Mouse (Mus musculus) erythroid progenitor cell, adult 5-6 weeks (primary cell): ENCODE results near the gene Plekha6. TPM values are rescaled to one million over a fixed set of nuclear protein-coding genes. Genes with fewer than 3 reads are reported as not detected.

Experiments
- ATAC-seq: replicated peaks from 2 replicates; pipeline ENCODE4 v1.8.0; 2016; ENCODE audit warnings: moderate number of reproducible peaks, mild to moderate bottlenecking, moderate TSS enrichment, inconsistent platforms; ENCODE audit not compliant: poor library complexity, low FRiP score, severe bottlenecking
- total RNA-seq, 2 experiments: library from RNA; stranded (forward) in 1 of 2; stranded (reverse) in 1 of 2; fragments of 150-400 nt in 1 of 2; fragments of 186-747, 209-891 nt in 1 of 2; gene quantifications; 2 replicates each; pipeline versions ENCODE4 v1.2.3 to v1.2.4; 2015 to 2017; ENCODE audit warnings: low replicate concordance in 2 of 2

Plekha6 gene
- total RNA-seq, 2 experiments from 2014 or later = not detected

DNA sequence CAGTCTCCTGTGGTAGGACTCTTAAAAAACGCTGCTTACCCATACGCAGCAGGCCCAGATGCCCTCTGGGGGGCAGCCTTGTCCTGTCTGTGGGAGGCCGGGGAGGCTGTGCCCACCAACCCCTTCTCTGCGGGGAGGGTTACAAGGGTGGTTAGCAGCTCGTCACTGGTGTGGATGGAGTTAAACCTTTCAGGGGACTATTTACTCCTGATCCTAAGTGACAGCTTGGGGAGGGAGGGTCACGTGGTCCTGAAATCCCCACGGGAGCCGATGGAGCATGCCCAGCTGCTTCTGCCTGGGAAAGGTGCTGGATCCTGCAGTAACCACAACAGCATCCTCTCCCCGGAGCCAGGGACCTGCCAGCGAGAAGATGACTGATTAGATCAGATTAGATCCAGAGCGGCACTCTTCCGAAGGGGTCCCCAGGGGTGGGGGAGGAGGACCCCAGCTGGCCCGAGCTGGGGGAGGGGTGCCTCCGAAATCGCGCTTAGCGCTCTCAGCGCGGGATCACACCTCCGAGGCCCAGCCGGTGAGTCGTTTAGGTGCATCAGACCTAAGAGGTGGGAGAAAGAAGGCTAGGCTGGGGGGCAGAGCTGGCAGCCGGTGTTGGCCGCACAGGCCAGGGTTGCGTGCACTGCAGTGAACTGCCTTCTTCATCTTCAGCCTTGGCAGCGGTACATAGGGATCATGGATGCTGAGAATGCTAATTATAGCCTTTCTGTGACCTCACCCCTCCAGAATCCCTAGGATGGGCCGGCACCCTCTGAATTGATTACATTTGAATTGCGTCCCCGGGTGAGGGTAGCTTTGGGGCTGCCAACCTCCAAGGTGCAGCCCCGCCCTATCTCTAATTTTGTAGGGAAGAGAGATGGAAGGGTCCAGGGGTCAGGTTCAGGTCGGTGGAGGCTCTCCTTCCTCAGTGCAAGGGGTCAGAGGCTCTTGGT is 17.3 kb downstream of the Plekha6 start:
- no peak for ATAC-seq

DNA sequence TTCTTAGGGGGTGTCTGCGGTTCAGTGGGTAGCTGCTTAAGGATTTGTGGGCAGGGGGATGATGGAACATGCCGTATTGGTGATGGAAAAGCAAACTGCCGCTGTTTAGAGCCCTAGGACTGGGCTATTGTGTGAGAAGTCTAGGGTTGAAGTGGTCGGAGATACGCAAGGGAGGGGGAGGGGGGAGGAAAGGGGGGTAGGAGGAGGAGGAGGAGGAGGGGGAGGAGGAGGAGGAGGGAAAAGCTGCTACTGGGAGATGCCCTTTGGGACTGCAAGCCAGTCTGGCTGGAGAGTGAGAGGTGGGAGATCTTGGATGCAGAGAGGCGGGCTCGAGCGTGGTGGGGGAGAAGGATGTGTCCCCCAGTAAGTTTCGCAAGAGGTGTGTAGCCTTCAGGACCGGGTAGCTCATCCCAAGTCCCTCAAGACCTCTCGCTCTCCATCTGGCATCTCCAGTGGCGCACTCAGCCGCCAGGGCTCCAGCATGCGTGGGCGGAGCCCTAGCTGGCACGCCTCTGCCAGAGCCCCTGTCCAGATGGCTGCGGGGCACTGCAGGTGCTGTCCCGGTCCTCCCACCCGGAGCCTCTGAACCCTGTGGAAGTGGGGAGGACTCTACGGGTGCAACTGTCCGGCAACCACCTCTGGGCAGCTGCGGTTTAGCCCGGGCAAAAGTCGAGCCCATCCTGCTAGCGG is 18.2 kb downstream of the Plekha6 start:
- no peak for ATAC-seq

DNA sequence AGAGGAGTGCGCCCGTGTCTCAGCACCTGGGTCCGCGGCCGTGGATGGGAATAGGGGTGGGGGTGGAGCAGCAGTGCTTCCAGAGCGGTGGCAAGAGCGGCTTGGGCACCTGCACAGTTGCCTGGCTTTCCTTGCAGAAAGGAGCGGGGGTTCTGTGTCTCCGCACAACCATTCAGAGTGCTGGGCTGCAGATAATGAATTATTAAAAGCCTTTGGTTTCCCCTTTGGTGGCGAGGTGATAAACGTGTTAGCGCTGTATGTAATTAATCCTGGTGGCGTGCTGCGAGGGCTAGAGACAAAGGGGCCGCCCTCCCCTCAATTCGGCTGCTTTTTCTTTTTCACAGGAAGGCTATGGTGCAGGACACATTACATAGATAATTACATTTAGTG is 18.7 kb downstream of the Plekha6 start:
- ATAC-seq = no peak

DNA sequence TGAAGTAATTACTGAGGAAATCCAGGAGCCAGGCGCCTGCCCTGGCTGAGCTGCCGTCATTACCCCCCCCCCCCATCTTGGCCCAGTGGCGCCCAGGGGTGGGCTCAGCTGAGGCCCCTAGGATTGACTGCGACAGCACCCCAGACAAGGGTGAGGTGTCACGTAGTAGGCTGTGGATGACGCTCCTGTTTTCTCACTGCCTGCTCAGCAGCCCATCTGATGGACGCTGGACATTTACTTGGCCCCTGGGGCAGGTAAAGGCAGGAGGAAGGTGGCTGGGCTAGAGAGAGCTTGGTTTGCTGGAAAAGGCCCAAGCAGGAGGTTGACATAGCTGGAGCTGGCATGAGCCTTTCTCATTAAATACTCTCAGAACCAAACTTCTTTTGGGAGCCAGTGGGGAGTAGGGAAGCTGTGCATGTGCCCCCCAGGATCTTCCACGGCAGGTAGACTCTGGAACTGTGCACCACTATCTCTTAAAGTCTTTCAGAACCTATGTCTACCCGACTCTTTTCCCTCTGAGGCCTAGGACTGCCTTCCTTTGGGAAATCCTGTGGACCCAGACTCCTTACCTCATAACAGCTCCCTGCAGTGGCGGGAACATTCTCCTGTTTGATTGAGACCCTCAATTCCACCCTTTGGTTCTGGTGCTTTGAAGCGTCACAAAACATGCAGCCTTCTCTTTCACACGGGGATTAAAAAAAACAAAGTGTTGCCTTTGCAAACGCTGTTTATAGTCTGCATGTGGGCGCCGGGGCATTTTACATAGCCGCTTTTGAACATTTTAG is 19.3 kb downstream of the Plekha6 start:
- no peak for ATAC-seq

- ATAC-seq = no peak
Observed at GRCm38 (mm10) chr1:133187948-133188680, 24.1 kb downstream of the Plekha6 start.

DNA sequence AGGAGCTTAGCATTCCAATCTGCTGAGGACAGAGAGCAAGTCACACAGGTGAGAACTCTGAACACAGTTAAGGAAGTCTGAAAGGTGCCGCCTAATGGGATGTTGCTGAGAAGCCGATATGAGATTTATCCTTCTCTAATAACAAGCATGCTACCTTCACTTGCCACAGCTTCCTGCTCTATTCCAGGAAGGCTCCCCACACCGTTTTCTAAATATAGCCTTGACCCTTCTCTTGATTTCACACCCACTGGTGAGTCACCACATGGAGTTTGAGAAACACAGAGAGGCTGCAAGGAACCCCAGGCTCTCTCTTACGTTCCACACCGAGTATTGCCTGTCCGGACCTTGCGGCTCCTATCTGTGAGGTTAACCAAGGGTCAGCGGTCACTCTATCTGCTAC is 24.7 kb downstream of the Plekha6 start:
- ATAC-seq = no peak

GRCm38 (mm10) chr1:133189471-133189870 is 25.5 kb downstream of the Plekha6 start:
- no peak for ATAC-seq

DNA sequence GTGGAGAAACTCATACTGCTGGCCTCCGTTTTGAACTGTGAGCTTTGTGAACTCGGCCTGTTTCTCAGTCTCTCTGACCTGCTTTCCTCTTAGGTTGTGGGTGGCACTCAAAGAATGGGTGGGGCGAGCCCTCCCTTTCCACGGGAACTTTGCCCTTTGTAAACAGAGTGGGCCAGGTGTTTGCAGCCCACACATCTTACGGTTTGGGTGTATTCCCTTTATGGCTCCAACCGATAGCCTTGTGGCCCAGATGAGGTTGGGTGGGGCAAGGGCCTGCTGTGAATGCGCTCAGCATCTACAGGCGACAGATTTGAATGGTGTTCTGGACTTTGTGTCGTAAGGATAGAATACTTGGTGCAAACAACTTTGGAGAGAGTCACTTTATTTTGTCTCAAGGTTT is 26.5 kb downstream of the Plekha6 start:
- no peak for ATAC-seq

DNA sequence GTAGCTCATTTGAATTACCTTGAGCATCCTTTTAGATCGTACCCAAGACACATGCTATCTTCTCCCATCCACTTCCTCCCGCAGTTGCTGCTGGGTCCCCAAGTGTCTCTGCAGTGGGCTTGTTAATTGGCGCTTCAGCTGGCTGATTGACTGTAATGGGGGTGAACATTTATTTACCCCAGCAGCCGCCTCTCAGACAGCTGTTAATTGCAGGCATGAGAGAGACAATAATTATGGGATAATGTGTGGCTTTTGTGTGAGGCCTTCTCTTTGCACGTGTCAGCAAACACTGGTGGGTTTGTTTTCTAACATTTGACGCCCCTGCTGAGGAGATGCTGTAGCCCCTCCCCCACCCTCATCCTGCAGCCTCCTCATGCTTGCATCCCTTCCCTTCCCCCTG is 32.2 kb downstream of the Plekha6 start:
- ATAC-seq = no peak

GRCm38 (mm10) chr1:133197266-133197665 is 33.3 kb downstream of the Plekha6 start:
- no peak for ATAC-seq

DNA sequence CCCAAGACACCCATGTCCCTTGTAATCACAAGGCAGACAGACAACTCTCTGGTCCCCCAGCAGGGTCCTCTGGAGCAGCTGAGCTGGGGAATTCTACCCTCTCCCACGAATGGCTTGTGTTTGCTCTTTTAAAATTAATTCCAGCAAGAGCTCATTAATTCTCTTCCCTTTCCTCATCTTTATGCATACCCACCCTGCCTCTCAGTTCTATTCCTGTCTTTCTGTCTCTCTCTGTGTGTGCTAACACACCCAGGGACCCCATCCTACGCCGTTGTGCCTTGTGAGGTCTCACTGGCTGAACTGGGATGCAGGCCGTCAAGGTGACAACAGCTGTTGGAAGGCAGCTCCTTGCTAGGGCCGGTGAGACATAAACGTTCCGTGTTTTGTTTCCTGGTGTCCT is 35.7 kb downstream of the Plekha6 start:
- no peak for ATAC-seq

- ATAC-seq = no peak
Observed at GRCm38 (mm10) chr1:133201499-133201898, 37.5 kb downstream of the Plekha6 start.

GRCm38 (mm10) chr1:133203701-133204100 is 39.7 kb downstream of the Plekha6 start:
- no peak for ATAC-seq

DNA sequence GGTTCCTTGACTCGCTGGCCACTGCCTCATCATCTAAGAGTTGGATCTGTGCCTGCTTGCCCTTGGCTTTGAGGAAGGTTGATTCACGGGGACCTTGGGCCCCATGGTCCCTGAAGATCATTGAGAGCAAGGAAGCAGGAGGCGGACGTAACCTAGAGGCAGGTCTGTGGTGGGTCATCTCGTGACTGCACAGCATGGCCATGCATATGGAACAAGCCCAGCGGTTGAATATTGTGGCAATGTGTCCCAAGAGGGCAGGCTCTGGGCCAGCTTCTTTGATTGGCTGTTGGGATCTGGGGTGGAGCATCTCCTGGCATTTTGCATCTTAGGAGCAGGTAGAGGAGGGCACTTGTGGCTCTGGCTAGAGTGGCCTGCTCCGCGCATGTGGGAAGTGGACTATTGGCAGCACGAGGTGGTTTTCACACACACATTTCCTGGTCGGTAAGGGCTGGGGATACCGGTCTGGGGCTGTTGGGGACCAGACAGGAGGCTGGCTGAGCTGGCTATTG is 40.4 kb downstream of the Plekha6 start:
- no peak for ATAC-seq

- ATAC-seq = no peak
Observed at GRCm38 (mm10) chr1:133204985-133205384, 41.0 kb downstream of the Plekha6 start.

GRCm38 (mm10) chr1:133208086-133208815 is 44.2 kb downstream of the Plekha6 start:
- no peak for ATAC-seq

DNA sequence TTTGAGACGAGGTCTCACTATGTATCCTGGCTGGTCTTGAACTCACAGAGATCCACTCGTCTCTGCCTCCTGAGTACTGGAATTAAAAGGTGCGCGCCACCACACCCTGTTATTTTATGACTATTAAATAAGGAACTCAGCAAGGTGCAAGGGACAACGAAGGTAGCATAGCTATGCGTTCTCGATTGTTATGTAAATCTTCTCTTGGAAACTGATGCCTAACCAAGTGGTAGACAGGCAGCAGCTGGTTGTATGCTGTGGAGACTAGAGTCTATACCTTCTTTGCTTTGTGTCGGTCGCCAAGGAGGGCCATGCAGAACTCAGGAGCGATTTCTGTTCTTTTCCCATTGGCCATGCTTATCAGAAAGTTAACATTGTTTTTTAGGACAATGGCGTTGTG is 45.0 kb downstream of the Plekha6 start:
- no peak for ATAC-seq

DNA sequence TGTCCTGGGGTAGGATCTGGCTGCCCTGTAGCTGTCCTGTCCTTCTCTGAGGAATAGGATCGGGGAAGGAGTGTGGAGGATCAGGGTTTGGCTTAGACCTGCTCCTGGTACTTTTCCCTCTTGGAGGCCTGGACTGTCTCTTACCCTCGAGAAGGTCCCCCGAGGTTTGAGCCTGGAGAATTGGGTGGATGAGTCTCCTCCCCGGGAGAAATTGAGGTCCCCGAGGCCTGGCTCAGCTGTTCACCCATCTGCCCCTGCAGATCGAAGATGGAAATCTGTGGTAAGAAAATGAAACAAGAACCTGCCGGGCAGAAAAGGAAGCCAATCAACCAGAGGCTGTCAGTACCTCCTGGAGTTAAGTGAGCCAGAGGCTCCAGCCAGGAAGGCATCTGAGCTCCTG is 45.5 kb downstream of the Plekha6 start:
- no peak for ATAC-seq
